Mouse (Mus musculus) ES-Bruce4 (cell line): ENCODE measurements around the gene Pskh1. TPM values are rescaled to one million over a fixed set of nuclear protein-coding genes. Genes with fewer than 3 reads are reported as not detected.

ENCODE experiments used
- H3K27ac ChIP-seq: 2 replicates; pipeline ENCODE4 v1.5.1; 2012; ENCODE audit warnings: low read length, inconsistent platforms; ENCODE audit not compliant: insufficient read depth
- H3K27me3 ChIP-seq: 2 replicates; pipeline ENCODE4 v1.6.1; 2012; ENCODE audit warnings: mild to moderate bottlenecking, low read length, inconsistent platforms; ENCODE audit not compliant: control insufficient read depth, poor library complexity, insufficient read depth, severe bottlenecking
- H3K36me3 ChIP-seq: 2 replicates; pipeline ENCODE4 v1.6.1; 2012; ENCODE audit warnings: inconsistent platforms, mild to moderate bottlenecking, low read length, moderate library complexity; ENCODE audit not compliant: control insufficient read depth, poor library complexity, insufficient read depth, severe bottlenecking
- H3K4me1 ChIP-seq: one replicate; pipeline ENCODE4 v1.8.1; 2011; ENCODE audit warnings: low read length; ENCODE audit not compliant: control insufficient read depth, insufficient read depth
- H3K4me3 ChIP-seq: 2 replicates; pipeline ENCODE4 v1.5.1; 2011; ENCODE audit warnings: low read depth, mild to moderate bottlenecking, low read length
- H3K9ac ChIP-seq: 2 replicates; pipeline ENCODE4 v1.6.1; 2012; ENCODE audit warnings: low read depth, mild to moderate bottlenecking, inconsistent platforms; ENCODE audit not compliant: poor library complexity, severe bottlenecking
- H3K9me3 ChIP-seq: replicated peaks from 2 replicates; pipeline ENCODE4 v1.6.1; 2012; ENCODE audit warnings: mild to moderate bottlenecking, low read length, inconsistent platforms; ENCODE audit not compliant: control insufficient read depth, poor library complexity, insufficient read depth, severe bottlenecking
- CTCF ChIP-seq: IDR thresholded peaks from one replicate; pipeline ENCODE4 v1.8.1; 2011; ENCODE audit warnings: low read depth, low read length
- EP300 ChIP-seq: IDR thresholded peaks from 2 replicates; pipeline ENCODE4 v1.6.1; 2011; ENCODE audit warnings: low read depth, low read length; ENCODE audit not compliant: insufficient read depth
- POLR2A ChIP-seq: IDR thresholded peaks from one replicate; pipeline ENCODE4 v1.8.1; 2011; ENCODE audit warnings: low read length; ENCODE audit not compliant: insufficient read depth
- polyA plus RNA-seq: library from polyadenylated mRNA; stranded (reverse); fragments of >200 nt; gene quantifications from 2 replicates; pipeline ENCODE4 v1.2.4, GENCODE M21; 2011; ENCODE audit warnings: low read depth; ENCODE audit not compliant: missing spikeins, insufficient read depth, insufficient read length

Pskh1 gene
- polyA plus RNA-seq, 1 experiment: 27.4 TPM

DNA sequence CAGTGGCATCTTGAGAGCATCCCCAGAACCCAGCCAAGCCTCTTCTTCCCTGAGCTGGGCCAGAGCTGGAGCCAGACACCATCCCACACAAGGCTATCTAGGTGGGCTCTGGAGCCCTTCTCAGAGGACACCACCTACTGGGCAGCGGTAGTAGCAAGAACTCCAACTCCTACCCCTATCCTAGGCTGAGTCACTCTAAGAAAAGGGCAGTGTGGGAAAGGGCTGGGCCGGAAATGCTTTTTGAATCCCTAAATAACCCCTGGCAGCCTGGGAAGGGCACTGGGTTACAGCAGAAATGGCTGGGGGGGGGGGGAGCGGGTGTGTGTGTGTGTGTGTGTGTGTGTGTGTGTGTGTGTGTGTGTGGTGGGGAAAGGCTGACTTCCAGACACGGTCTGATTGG lies 57.6 kb downstream of the Pskh1 start:
- Histone ChIP-seq H3K27ac (no peak overlapping the region), H3K36me3 (peaks cover 39% of the 10 kb centered on the region), H3K4me1 (peaks cover 7% of the 10 kb centered on the region), H3K4me3 (no peak overlapping the region), H3K9me3 (no peaks in the 10 kb centered on the region), H3K9ac (no peak overlapping the region), H3K27me3 (no peaks in the 10 kb centered on the region)
- TF ChIP-seq POLR2A (no peak), EP300 (no peak), CTCF (no peak)

GRCm38 (mm10) chr8:105959350-105959749 lies 59.1 kb downstream of the Pskh1 start:
- H3K4me3 ChIP-seq: no peak overlapping the region
- H3K9ac ChIP-seq: no peak overlapping the region
- no peak overlapping the region for H3K27ac ChIP-seq
- no peaks in the 10 kb centered on the region for H3K27me3 ChIP-seq
- peaks cover 8% of the 10 kb centered on the region for H3K4me1 ChIP-seq
- no peaks in the 10 kb centered on the region for H3K9me3 ChIP-seq
- no peak for TF ChIP-seq CTCF
- TF ChIP-seq POLR2A: no peak
- TF ChIP-seq EP300: no peak
- H3K36me3 ChIP-seq: peaks cover 24% of the 10 kb centered on the region

DNA sequence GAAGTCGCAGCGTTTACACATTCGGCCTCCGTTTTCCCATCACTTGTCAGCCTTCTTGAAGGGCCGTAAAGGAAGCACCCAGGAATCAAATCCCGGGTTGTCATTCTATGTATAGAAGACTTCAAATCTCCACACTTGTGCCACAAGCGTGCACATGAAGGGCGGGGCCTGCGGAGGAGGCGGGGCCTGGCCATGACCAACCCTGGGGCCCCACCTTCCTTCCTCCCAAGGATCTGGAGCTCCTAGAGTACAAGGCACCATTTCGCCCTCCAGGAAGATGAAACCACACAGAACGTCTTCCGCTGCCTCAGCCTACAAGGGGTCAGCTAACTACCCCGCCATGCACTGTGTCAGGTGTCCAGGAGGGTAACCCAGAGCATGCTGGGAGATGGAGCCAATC lies 60.9 kb downstream of the Pskh1 start:
- Histone ChIP-seq H3K27me3 (no peaks in the 10 kb centered on the region), H3K4me1 (peaks cover 10% of the 10 kb centered on the region), H3K36me3 (peaks cover 20% of the 10 kb centered on the region), H3K4me3 (peak overlapping the region; percentile 54), H3K9me3 (no peaks in the 10 kb centered on the region), H3K9ac (peak overlapping the region; percentile 17; the same call in 1 of the 2 replicates), H3K27ac (no peak overlapping the region)
- TF ChIP-seq POLR2A (no peak), CTCF (no peak), EP300 (no peak)

GRCm38 (mm10) chr8:105961536-105961935 lies 61.3 kb downstream of the Pskh1 start:
- peaks cover 10% of the 10 kb centered on the region for H3K4me1 ChIP-seq
- peak overlapping the region; percentile 17; the same call in 1 of the 2 replicates for H3K9ac ChIP-seq
- H3K27me3 ChIP-seq: no peaks in the 10 kb centered on the region
- 0 out of 2 replicates have a peak overlapping the region, but pooled peaks have one; percentile 1 for H3K27ac ChIP-seq
- H3K9me3 ChIP-seq: no peaks in the 10 kb centered on the region
- H3K4me3 ChIP-seq: peak overlapping the region; percentile 54
- TF ChIP-seq CTCF: no peak
- TF ChIP-seq EP300: no peak
- no peak for TF ChIP-seq POLR2A
- H3K36me3 ChIP-seq: peaks cover 17% of the 10 kb centered on the region

DNA sequence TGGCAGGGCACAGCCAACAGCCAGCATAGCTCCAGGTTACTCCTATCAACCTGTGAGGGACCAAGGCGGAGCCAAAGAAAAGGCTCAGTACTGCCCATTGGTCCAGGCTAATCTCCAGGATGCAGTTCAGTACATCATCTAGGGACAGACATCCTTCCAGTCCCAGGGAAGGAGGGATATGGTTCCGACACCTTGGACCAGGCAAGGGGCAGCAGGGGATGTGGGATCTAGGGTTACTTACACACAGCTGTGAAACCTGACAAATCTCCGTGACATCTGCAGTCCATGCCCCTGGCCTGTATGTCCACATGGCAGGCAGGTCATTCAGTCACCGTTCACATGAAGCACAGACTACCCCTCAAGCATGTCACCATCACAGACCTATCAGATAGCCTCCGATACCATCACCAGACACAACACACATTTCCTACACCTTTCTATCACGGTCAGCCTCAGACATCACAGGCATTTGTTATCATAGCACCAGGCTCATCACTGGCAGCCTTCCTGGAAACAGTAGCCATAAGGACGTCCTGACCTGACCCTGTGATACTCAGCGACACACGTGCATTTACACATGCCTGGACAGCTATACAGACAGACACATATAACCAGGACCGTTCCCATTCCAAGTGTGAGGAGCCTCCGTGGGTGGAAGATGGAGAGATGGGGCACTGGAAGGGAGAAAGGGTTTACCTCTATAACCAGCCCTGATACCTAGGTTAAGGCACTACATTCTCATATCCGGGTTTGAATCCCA lies 64.4 kb downstream of the Pskh1 start:
- no peak for TF ChIP-seq EP300
- no peak for TF ChIP-seq CTCF
- no peak for TF ChIP-seq POLR2A
- Histone ChIP-seq H3K4me3 (peak overlapping the region; percentile 73), H3K9ac (peak overlapping the region; percentile 89), H3K4me1 (peaks cover 10% of the 10 kb centered on the region), H3K36me3 (no peaks in the 10 kb centered on the region; the same call in 1 of the 2 replicates), H3K9me3 (no peaks in the 10 kb centered on the region), H3K27me3 (no peaks in the 10 kb centered on the region), H3K27ac (no peak overlapping the region)

- Histone ChIP-seq H3K27ac (peak overlapping the region; percentile 24; the same call in 1 of the 2 replicates), H3K36me3 (no peaks in the 10 kb centered on the region), H3K4me3 (peak overlapping the region; percentile 73), H3K9me3 (no peaks in the 10 kb centered on the region), H3K9ac (peak overlapping the region; percentile 89), H3K27me3 (no peaks in the 10 kb centered on the region), H3K4me1 (peaks cover 10% of the 10 kb centered on the region)
- TF ChIP-seq EP300: no peak
- TF ChIP-seq CTCF: no peak
- TF ChIP-seq POLR2A: no peak
Measured at GRCm38 (mm10) chr8:105965266-105965904, 65.1 kb downstream of the Pskh1 start.
